Mouse (Mus musculus) MEL (cell line): ENCODE measurements around the gene Gstp1. TPM values are rescaled to one million over a fixed set of nuclear protein-coding genes. Genes with fewer than 3 reads are reported as not detected.

Experiments
- DNase-seq: peaks from one replicate; pipeline ENCODE4 v3.0.0; 2011; ENCODE audit warnings: low read depth, low spot score
- H3K27ac ChIP-seq: 2 replicates; pipeline ENCODE4 v1.5.1; 2012; ENCODE audit warnings: low read depth, mild to moderate bottlenecking, control low read depth, low read length, moderate library complexity; ENCODE audit not compliant: control insufficient read depth
- H3K27me3 ChIP-seq, 2 experiments: fragments of 150-350 bp in 1 of 2; sonication (generic) in 1 of 2; 2 replicates each; pipeline ENCODE4 v1.6.1; 2012; ENCODE audit warnings: low read length in 2 of 2, mild to moderate bottlenecking in 2 of 2, improper control_type of control experiment in 1 of 2, moderate library complexity in 1 of 2; ENCODE audit not compliant: insufficient read depth in 2 of 2, control insufficient read depth in 1 of 2
- H3K36me3 ChIP-seq, 2 experiments: 2 replicates each; pipeline ENCODE4 v1.6.1; 2012 to 2014; ENCODE audit warnings: low read length in 2 of 2, improper control_type of control experiment in 1 of 2, inconsistent platforms in 1 of 2, mild to moderate bottlenecking in 1 of 2; ENCODE audit not compliant: insufficient read depth in 2 of 2, control insufficient read depth in 1 of 2
- H3K4me1 ChIP-seq, 2 experiments: fragments of 150-350 bp in 1 of 2; sonication (generic) in 1 of 2; 2 replicates each; pipeline ENCODE4 v1.6.1; 2012; ENCODE audit warnings: low read length in 2 of 2, improper control_type of control experiment in 1 of 2, mild to moderate bottlenecking in 1 of 2; ENCODE audit not compliant: insufficient read depth in 2 of 2, control insufficient read depth in 1 of 2
- H3K4me3 ChIP-seq, 2 experiments: fragments of 150-350 bp in 1 of 2; sonication (generic) in 1 of 2; 2 replicates each; pipeline ENCODE4 v1.5.1; 2012; ENCODE audit warnings: low read depth in 2 of 2, low read length in 2 of 2, mild to moderate bottlenecking in 2 of 2, moderate library complexity in 2 of 2, control low read depth in 1 of 2, improper control_type of control experiment in 1 of 2; ENCODE audit not compliant: control insufficient read depth in 1 of 2, insufficient read depth in 1 of 2
- H3K79me2 ChIP-seq: 2 replicates; pipeline ENCODE4 v1.6.1; 2012; ENCODE audit warnings: mild to moderate bottlenecking, low read length, moderate library complexity; ENCODE audit not compliant: control insufficient read depth, poor library complexity, insufficient read depth
- H3K9ac ChIP-seq: 2 replicates; pipeline ENCODE4 v1.6.1; 2012; ENCODE audit warnings: low read depth, mild to moderate bottlenecking, control low read depth, low read length, moderate library complexity; ENCODE audit not compliant: control insufficient read depth, poor library complexity, severe bottlenecking
- H3K9me3 ChIP-seq: fragments of 150-350 bp; sonication (generic); replicated peaks from 2 replicates; pipeline ENCODE4 v1.6.1; 2012; ENCODE audit warnings: mild to moderate bottlenecking, low read length, improper control_type of control experiment, moderate library complexity; ENCODE audit not compliant: insufficient read depth
- CHD1 ChIP-seq: IDR thresholded peaks from 2 replicates; pipeline ENCODE4 v1.6.1; 2012; ENCODE audit warnings: low read depth, mild to moderate bottlenecking, inconsistent platforms, low read length, improper control_type of control experiment
- ETS1 ChIP-seq: IDR thresholded peaks from 2 replicates; pipeline ENCODE4 v1.6.1; 2012; ENCODE audit warnings: low read depth, mild to moderate bottlenecking, inconsistent platforms, low read length, improper control_type of control experiment, moderate library complexity
- GABPA ChIP-seq: IDR thresholded peaks from 2 replicates; pipeline ENCODE4 v1.6.1; 2012; ENCODE audit warnings: low read depth, mild to moderate bottlenecking, inconsistent platforms, low read length, improper control_type of control experiment, moderate library complexity
- GATA1 ChIP-seq: IDR thresholded peaks from 2 replicates; pipeline ENCODE4 v1.6.1; 2011; ENCODE audit warnings: low read depth, low read length, improper control_type of control experiment
- JUND ChIP-seq: IDR thresholded peaks from 2 replicates; pipeline ENCODE4 v1.6.1; 2011; ENCODE audit warnings: low read depth, mild to moderate bottlenecking, improper control_type of control experiment, low read length
- MAX ChIP-seq: IDR thresholded peaks from 2 replicates; pipeline ENCODE4 v1.6.1; 2011; ENCODE audit warnings: low read length, improper control_type of control experiment
- MEF2A ChIP-seq: IDR thresholded peaks from 2 replicates; pipeline ENCODE4 v1.6.1; 2014; ENCODE audit warnings: low read depth, mild to moderate bottlenecking, inconsistent platforms, low read length, improper control_type of control experiment; ENCODE audit not compliant: poor library complexity, insufficient replicate concordance, severe bottlenecking; ENCODE audit errors: extremely low read depth
- NRF1 ChIP-seq: IDR thresholded peaks from 2 replicates; pipeline ENCODE4 v1.6.1; 2014; ENCODE audit warnings: low read depth, mild to moderate bottlenecking, inconsistent platforms, low read length, improper control_type of control experiment, moderate library complexity; ENCODE audit not compliant: poor library complexity, insufficient read depth, severe bottlenecking
- POLR2A ChIP-seq, 2 experiments: IDR thresholded peaks; 2 replicates each; pipeline ENCODE4 v1.6.1; 2011 to 2012; ENCODE audit warnings: low read length in 2 of 2, mild to moderate bottlenecking in 2 of 2, control low read depth in 1 of 2, improper control_type of control experiment in 1 of 2, low read depth in 1 of 2, moderate library complexity in 1 of 2; ENCODE audit not compliant: control insufficient read depth in 1 of 2, insufficient read depth in 1 of 2, poor library complexity in 1 of 2
- RAD21 ChIP-seq: IDR thresholded peaks from 2 replicates; pipeline ENCODE4 v1.6.1; 2011; ENCODE audit warnings: mild to moderate bottlenecking, low read depth, low read length, improper control_type of control experiment
- SIN3A ChIP-seq: IDR thresholded peaks from 2 replicates; pipeline ENCODE4 v1.6.1; 2012; ENCODE audit warnings: low read length, improper control_type of control experiment, inconsistent platforms
- TAL1 ChIP-seq: IDR thresholded peaks from 2 replicates; pipeline ENCODE4 v1.6.1; 2012; ENCODE audit warnings: mild to moderate bottlenecking, inconsistent platforms, low read length, moderate library complexity, mixed read lengths
- TCF12 ChIP-seq: IDR thresholded peaks from 2 replicates; pipeline ENCODE4 v1.6.1; 2014; ENCODE audit warnings: low read depth, mild to moderate bottlenecking, inconsistent platforms, low read length, improper control_type of control experiment, moderate library complexity
- ZMIZ1 ChIP-seq: IDR thresholded peaks from 2 replicates; pipeline ENCODE4 v1.6.1; 2012; ENCODE audit warnings: low read depth, mild to moderate bottlenecking, inconsistent platforms, low read length, improper control_type of control experiment, moderate library complexity
- polyA plus RNA-seq, 2 experiments: library from polyadenylated mRNA; stranded (reverse) in 1 of 2; unstranded in 1 of 2; fragments of >175 nt in 1 of 2; fragments of >200 nt in 1 of 2; gene quantifications; 2 replicates each; pipeline versions ENCODE4 v1.2.1 to v1.2.4; 2012; ENCODE audit warnings: low replicate concordance in 2 of 2, low read depth in 1 of 2; ENCODE audit not compliant: insufficient read length in 2 of 2, insufficient read depth in 1 of 2, missing spikeins in 1 of 2
- total RNA-seq: library from RNA; depleted of rRNA; stranded (reverse); fragments of 300-350 nt; gene quantifications from 2 replicates; pipeline ENCODE4 v1.2.3, GENCODE M21; 2012

Gene Gstp1
- total and polyA plus RNA-seq, 3 experiments = 251 to 369 TPM; not detected in 1

- Histone ChIP-seq H3K9me3 (no peaks in the 10 kb centered on the region), H3K27me3 (peaks cover 0 to 3% of the 10 kb centered on the region in 2 experiments; a peak in 1 of 4 replicates), H3K36me3 (peaks cover 0 to 2% of the 10 kb centered on the region in 2 experiments; a peak in 2 of 4 replicates), H3K79me2 (no peaks in the 10 kb centered on the region), H3K4me1 (peaks cover 0 to 8% of the 10 kb centered on the region in 2 experiments; a peak in 2 of 4 replicates), H3K9ac (no peak overlapping the region), H3K27ac (no peak overlapping the region), H3K4me3 (no peak overlapping the region)
- DNase-seq = no peak
- TF ChIP-seq ETS1 (no peak), CHD1 (no peak), SIN3A (no peak), TCF12 (no peak), GATA1 (no peak), TAL1 (no peak), RAD21 (no peak), MEF2A (no peak), POLR2A (IDR thresholded peaks at IDR 0.05; ENCODE audit: control insufficient read depth in 1 of 2, insufficient read depth in 1 of 2, low read depth in 1 of 2, low read length in 2 of 2, poor library complexity in 1 of 2) (no peak)
These were observed 16.8 kb upstream of the Gstp1 start for GRCm38 (mm10) chr19:4054613-4055012.

GRCm38 (mm10) chr19:4052516-4053030, 14.8 kb upstream of the Gstp1 start:
- no peaks in the 10 kb centered on the region for H3K36me3 ChIP-seq
- H3K4me1 ChIP-seq = no peaks in the 10 kb centered on the region
- H3K27me3 ChIP-seq = peaks cover 0 to 3% of the 10 kb centered on the region in 2 experiments; a peak in 1 of 4 replicates
- no peak overlapping the region for H3K27ac ChIP-seq
- H3K4me3 ChIP-seq = no peak overlapping the region
- H3K9ac ChIP-seq = no peak overlapping the region
- no peak for DNase-seq
- no peaks in the 10 kb centered on the region for H3K79me2 ChIP-seq
- TF ChIP-seq ZMIZ1 (no peak), NRF1 (no peak), JUND (no peak), GABPA (no peak), MAX (no peak)
- H3K9me3 ChIP-seq = no peaks in the 10 kb centered on the region
